Mouse (Mus musculus) limb, embryonic 15.5 days (tissue): Measurements from ENCODE around the gene Pkm. TPM values are rescaled to one million over a fixed set of nuclear protein-coding genes. Genes with fewer than 3 reads are reported as not detected.

Experiments used
- ATAC-seq: fragments of 200-750 bp; cut with Nextera tagmentation; 2 replicates; pipeline ENCODE4 v1.8.0; 2017; ENCODE audit warnings: low read depth, moderate TSS enrichment; ENCODE audit not compliant: insufficient number of reproducible peaks, low FRiP score, low TSS enrichment
- H3K27ac ChIP-seq: fragments of 300-500 bp; sonication (generic); 2 replicates; pipeline ENCODE4 v1.5.1; 2015; ENCODE audit warnings: moderate library complexity, mild to moderate bottlenecking, inconsistent platforms
- H3K27me3 ChIP-seq: fragments of 300-500 bp; sonication (generic); 2 replicates; pipeline ENCODE4 v1.6.1; 2015; ENCODE audit warnings: inconsistent platforms
- H3K36me3 ChIP-seq: fragments of 300-500 bp; sonication (generic); 2 replicates; pipeline ENCODE4 v1.6.1; 2015; ENCODE audit warnings: inconsistent platforms
- H3K4me1 ChIP-seq: fragments of 300-500 bp; sonication (generic); 2 replicates; pipeline ENCODE4 v1.6.1; 2015; ENCODE audit warnings: inconsistent platforms
- H3K4me2 ChIP-seq: fragments of 300-500 bp; sonication (generic); 2 replicates; pipeline ENCODE4 v1.6.1; 2015; ENCODE audit warnings: mild to moderate bottlenecking, inconsistent platforms
- H3K4me3 ChIP-seq: fragments of 300-500 bp; sonication (generic); 2 replicates; pipeline ENCODE4 v1.5.1; 2015; ENCODE audit warnings: mild to moderate bottlenecking, inconsistent platforms
- H3K9ac ChIP-seq: fragments of 300-500 bp; sonication (generic); 2 replicates; pipeline ENCODE4 v1.6.1; 2015; ENCODE audit warnings: inconsistent platforms
- H3K9me3 ChIP-seq: fragments of 300-500 bp; sonication (generic); 2 replicates; pipeline ENCODE4 v1.6.1; 2016; ENCODE audit warnings: inconsistent platforms
- WGBS: fragments of 180-500 bp; shearing (Covaris S2); methylation state at CpG from one replicate; pipeline ENCODE4 v1.1.7; 2015; 5-methylcytosine and 5-hydroxymethylcytosine counted together
- polyA plus RNA-seq: library from polyadenylated mRNA; unstranded; fragments of >200 nt; fragmentation: Nextera tagmentation; extraction: Ambion mirVana; gene quantifications from 2 replicates; pipeline ENCODE4 v1.2.1, GENCODE M21; 2015

Pkm gene
- polyA plus RNA-seq, 1 experiment from 2014 or later = 1,195 TPM

DNA sequence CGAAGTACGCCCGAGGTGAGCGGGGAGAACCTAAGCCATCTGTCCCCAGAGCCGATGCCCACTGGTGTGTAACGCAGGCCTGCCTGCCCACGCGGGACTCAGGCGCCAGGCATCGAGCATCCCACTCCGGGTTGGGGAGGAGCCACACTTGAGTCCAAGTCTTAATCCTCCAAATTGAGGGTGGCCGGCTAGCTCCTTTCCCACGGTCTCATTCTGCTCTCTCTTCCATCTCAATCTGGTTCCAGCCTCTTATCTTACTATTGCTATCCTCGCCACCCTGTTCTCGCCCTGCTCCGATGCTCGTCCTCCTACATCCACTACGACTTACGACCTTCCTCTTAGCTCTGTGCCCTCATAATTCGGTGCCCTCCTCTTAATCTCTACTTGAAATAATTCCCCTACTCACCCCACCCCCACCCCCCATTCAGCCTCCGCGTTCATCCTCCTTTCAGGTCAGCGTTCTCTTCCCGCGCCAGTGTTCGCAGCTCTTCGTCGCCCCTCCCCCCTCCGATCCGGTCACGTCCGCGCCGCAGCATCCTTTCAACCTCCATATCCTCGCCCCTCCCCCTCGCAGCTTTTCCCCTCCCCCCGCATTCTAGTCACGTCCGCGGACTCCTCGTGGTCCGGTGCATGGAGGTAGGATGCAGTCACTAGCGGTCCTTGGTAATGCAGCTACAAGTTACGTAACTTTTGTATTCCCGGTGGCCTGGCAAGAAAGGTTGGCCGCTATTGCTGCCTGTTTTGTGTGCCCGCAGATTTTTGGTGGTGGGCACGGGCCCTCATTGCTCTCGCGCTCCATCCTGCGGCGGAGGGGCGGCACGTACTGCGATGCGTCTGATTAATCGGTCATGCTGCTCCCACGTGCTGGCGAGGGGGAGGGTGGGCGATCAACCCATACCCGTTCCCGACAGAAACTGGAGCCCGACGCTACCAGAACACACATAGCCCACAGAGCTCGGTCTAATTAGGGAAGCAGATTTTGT is 758 bp downstream of the Pkm start:
- peak overlapping the region; percentile 78 for H3K4me3 ChIP-seq
- H3K27me3 ChIP-seq = no peaks in the 10 kb centered on the region
- no peak; the same call in 1 of the 2 replicates for ATAC-seq
- H3K27ac ChIP-seq = peak overlapping the region; percentile 96
- no peaks in the 10 kb centered on the region for H3K9me3 ChIP-seq
- peaks cover 41% of the 10 kb centered on the region for H3K4me1 ChIP-seq
- H3K4me2 ChIP-seq = peak overlapping the region; percentile 52
- peaks cover 13% of the 10 kb centered on the region for H3K36me3 ChIP-seq
- under 1% methylated on average over 65 of the region's 65 CpGs for WGBS
- H3K9ac ChIP-seq = peak overlapping the region; percentile 75

DNA sequence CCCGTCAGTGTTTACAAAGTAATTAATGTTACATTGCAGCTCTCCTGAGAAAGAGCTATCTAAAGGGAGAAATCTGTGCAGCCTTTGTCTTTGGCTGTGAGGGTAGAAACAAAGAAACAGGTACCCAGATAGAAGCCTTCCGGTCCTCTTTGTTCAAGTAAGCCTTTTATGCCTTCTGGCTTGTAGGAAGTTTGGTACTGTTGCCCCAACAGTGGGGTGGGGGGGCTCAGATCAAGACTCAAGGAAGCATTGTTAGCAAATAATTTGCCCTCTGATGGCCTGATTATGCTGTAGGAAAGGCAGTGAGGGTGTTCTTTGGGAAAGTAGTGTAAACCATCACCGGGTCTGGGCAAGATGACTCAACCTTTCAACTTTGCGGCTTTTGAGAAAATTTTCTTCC is 2.0 kb downstream of the Pkm start:
- peaks cover 43% of the 10 kb centered on the region for H3K4me1 ChIP-seq
- H3K9ac ChIP-seq = peak overlapping the region; percentile 7; the same call in 1 of the 2 replicates

DNA sequence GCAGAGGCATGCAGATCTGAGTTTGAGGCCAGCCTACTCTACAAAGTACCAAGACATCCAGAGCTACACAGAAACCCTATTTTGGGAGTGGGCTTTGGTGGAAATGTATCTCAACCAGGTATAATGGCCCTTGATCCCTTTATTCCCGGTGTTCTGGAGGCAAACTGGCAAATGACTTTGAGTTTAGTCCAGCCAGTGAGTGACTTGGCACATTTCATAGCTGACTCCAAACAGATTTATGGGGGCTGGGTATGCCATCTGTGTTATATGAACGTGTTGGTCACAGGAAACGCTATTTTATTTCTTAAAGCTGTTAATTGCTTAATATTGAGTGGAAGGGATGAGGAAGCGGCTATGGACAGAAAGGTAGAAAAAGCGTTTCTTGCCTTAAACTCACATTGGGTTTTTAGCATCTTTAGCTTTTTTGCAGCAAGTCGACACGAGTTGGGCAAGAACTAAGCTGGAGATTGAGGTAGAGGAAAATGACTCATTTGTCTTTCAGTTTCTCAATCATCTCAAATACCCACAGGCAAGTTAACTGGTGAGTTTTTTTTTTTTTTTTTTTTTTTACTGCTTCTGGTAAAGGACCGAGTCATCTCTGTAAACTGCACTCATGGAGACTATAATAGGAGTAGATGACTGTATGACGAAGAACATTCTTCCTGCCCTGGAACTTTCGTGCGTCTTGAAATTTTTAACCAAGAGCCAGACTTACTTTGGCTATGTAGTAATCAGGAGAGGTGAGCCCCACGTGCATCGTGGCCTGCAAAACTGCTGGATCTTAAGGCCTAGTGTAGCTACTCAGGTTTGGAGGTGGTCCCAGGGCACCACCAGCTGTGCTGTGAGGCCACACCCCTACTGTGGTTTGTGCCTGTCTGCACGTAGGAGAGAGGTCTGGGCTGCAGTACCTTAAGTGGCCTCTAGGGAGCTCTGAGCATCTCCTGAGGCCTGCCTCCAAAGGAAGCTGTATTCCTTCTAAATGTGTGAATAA is 3.2 kb downstream of the Pkm start:
- peaks cover 45% of the 10 kb centered on the region for H3K4me1 ChIP-seq
- H3K36me3 ChIP-seq = peaks cover 34% of the 10 kb centered on the region
- no peaks in the 10 kb centered on the region for H3K27me3 ChIP-seq
- 13% methylated on average over 14 of the region's 14 CpGs for WGBS
- peak overlapping the region; percentile 78 for H3K4me3 ChIP-seq
- no peak overlapping the region for H3K9ac ChIP-seq
- ATAC-seq = no peak; the same call in 1 of the 2 replicates
- peak overlapping the region; percentile 52 for H3K4me2 ChIP-seq
- H3K9me3 ChIP-seq = no peaks in the 10 kb centered on the region
- peak overlapping the region; percentile 82 for H3K27ac ChIP-seq

More for the DNA sequence above, 2.0 kb downstream of the Pkm start:
- peak overlapping the region; percentile 78 for H3K4me3 ChIP-seq
- H3K36me3 ChIP-seq = peaks cover 24% of the 10 kb centered on the region
- H3K9me3 ChIP-seq = no peaks in the 10 kb centered on the region
- WGBS = 8% methylated on average over 4 of the region's 4 CpGs
- peak overlapping the region; percentile 52 for H3K4me2 ChIP-seq
- H3K27me3 ChIP-seq = no peaks in the 10 kb centered on the region
- no peak for ATAC-seq
- peak overlapping the region; percentile 96 for H3K27ac ChIP-seq

DNA sequence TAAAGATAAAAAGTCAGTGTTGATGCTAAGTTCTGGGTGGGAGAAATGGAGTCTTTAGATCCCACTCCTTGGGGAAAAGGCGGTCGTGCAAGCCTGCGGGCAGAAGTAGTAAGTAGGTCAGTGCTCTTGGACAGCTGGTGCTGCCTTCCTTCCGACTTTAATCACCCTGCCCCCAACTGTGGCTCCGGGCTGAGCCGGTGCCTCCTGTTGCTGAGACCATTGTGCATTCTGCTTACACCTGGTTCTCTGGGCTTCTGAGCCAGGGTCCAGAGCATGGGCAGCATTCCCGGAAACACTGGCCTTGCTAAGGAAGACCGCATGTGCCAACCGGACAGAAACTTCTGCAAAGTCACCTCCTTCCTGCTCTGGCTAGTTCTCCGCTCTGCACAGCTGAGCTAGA is 4.3 kb downstream of the Pkm start:
- Histone ChIP-seq H3K9ac (peak overlapping the region; percentile 26; the same call in 1 of the 2 replicates), H3K27me3 (no peaks in the 10 kb centered on the region), H3K4me3 (0 out of 2 replicates have a peak overlapping the region, but pooled peaks have one; percentile 2), H3K27ac (peak overlapping the region; percentile 82), H3K4me1 (peaks cover 45% of the 10 kb centered on the region), H3K36me3 (peaks cover 45% of the 10 kb centered on the region), H3K9me3 (no peaks in the 10 kb centered on the region), H3K4me2 (peak overlapping the region; percentile 14; the same call in 1 of the 2 replicates)
- no peak for ATAC-seq
- WGBS = 52% methylated on average over 10 of the region's 10 CpGs

DNA sequence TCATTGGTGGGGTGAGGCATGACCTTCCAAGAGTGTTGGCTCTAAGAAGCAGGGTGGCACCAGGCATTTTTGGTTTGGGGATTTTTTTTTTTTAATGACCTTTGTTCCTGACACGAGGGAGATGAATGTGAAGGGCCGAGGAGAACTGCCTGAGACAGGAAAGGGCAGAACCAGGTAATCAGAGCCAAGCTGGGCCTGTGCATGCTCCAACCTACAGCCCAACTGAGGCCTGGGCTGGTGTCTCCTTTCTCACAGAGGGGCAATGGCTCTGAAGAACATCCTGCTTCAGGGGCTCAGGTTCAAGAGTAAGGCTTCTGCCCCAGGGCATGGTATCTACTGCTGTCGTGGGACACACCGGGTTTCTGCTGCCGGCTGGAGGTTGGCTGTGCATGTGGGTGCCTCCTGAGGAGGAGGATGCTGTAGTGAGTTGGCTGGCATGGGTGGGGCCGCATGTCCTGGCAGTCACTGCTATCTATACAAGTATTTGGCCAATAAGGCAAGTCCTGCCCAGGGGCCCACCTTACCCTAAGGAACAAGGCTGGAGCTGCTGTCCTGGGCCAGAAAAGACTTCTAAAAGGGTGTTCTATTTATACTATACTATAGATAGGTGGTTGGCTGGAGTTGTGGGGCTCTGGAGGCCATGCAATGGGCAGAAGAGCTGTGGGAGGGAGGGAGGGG is 5.3 kb downstream of the Pkm start:
- ATAC-seq = no peak
- 0 out of 2 replicates have a peak overlapping the region, but pooled peaks have one; percentile 22 for H3K27ac ChIP-seq
- H3K4me1 ChIP-seq = peaks cover 45% of the 10 kb centered on the region
- WGBS = 54% methylated on average over 6 of the region's 6 CpGs
- H3K4me3 ChIP-seq = no peak overlapping the region
- no peaks in the 10 kb centered on the region for H3K9me3 ChIP-seq
- H3K27me3 ChIP-seq = no peaks in the 10 kb centered on the region
- H3K4me2 ChIP-seq = peak overlapping the region; percentile 17; the same call in 1 of the 2 replicates
- H3K36me3 ChIP-seq = peaks cover 54% of the 10 kb centered on the region
- H3K9ac ChIP-seq = no peak overlapping the region

DNA sequence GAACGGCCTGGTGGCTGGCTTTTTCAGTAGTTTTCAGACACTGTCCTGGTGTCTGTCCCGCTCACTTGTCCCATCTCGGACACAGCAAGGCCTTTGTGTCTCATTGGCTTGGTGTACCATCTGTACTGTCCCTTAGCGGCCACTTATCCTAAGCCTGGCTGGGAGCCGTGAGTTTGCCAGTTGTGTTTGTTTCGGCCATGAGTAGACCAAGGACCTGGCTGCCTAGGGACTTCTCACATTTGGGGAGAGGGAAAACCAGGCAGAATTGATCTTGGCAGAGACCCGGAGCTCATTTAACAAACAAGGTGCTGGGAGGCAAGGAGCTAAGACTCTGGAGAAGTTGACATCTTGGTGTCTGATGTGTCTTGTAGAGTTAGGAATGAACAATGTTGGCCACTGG is 7.1 kb downstream of the Pkm start:
- H3K36me3 ChIP-seq = peaks cover 72% of the 10 kb centered on the region
- H3K9ac ChIP-seq = no peak overlapping the region
- no peak for ATAC-seq
- H3K9me3 ChIP-seq = no peaks in the 10 kb centered on the region
- no peak overlapping the region for H3K4me2 ChIP-seq
- H3K4me3 ChIP-seq = no peak overlapping the region
- WGBS = 80% methylated on average over 7 of the region's 7 CpGs
- no peaks in the 10 kb centered on the region for H3K27me3 ChIP-seq
- H3K4me1 ChIP-seq = peaks cover 37% of the 10 kb centered on the region
- H3K27ac ChIP-seq = no peak overlapping the region

DNA sequence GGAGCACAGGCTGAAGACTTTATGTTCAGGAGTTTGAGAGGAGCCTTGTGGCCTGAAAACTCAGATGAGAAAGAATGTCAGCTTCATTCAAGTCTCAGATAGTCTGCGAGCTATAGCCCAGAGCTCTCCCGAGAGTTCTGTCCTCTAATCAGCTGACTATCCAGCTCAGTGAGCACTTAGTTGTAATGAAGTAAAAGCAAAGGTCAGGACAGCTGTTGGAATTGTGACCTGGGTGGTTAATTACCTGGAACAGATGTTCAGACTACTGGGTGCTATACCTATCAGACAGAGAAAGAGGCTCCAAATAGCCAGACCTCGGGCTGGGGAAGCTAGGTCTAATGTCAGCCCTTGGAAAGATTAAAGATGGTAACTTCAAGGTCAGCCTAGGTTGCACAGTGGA is 7.8 kb downstream of the Pkm start:
- no peak for ATAC-seq

DNA sequence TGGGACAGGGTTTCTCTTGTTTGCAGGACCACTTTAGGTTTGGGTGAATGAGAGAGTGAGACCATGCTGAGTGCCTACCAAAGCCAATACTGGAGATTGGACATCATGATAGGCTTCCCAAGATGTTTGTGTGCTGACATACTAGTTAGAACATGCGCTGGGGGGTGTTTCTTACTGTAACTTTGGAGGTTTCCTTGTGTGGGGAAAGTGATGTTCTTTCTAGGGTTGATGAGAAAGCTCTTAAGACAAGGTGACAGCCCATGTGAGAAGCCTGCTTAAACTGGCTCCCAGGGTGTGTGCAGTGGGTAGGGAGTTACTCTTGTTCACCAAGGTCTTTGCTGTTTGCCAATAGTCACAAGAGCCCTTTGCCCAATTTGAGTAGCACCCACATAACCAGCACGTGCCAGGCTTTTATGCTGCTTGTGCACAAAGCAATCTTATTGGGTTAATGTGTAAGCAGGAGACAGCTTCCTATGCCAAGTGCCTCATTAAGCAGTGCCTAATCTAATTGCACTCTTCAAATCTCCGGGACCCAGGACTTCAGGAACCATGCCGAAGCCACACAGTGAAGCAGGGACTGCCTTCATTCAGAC is 8.6 kb downstream of the Pkm start:
- Histone ChIP-seq H3K4me1 (peaks cover 23% of the 10 kb centered on the region), H3K27ac (no peak overlapping the region), H3K36me3 (peaks cover 86% of the 10 kb centered on the region), H3K9me3 (no peaks in the 10 kb centered on the region), H3K4me3 (no peak overlapping the region), H3K4me2 (no peak overlapping the region), H3K27me3 (no peaks in the 10 kb centered on the region), H3K9ac (no peak overlapping the region)
- no peak for ATAC-seq
- WGBS = 83% methylated on average over 4 of the region's 4 CpGs

More for the DNA sequence above, 7.8 kb downstream of the Pkm start:
- Histone ChIP-seq H3K9me3 (no peaks in the 10 kb centered on the region), H3K27me3 (no peaks in the 10 kb centered on the region), H3K36me3 (peaks cover 80% of the 10 kb centered on the region), H3K4me2 (no peak overlapping the region), H3K27ac (no peak overlapping the region), H3K4me3 (no peak overlapping the region), H3K9ac (no peak overlapping the region), H3K4me1 (peaks cover 31% of the 10 kb centered on the region)
- 56% methylated on average over 3 of the region's 3 CpGs for WGBS

DNA sequence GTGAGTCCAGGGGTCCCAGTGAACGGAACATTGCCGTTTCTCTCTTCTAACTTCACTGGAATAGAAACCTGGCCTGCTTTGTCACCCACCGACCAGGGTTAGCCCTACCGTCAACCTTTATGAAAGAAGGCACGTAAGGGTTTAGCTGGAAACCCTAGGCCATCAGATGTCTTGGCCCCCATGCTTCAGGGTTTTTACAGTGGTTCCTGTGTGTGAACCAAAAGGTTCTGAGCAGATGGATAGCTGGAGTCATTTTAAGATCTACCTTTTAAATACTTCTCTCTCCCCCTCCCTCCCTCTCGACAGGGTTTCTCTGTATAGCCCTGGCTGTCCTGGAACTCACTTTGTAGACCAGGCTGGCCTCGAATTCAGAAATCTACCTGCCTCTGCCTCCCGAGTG is 9.8 kb downstream of the Pkm start:
- Histone ChIP-seq H3K27ac (no peak overlapping the region), H3K36me3 (peaks cover 93% of the 10 kb centered on the region), H3K9me3 (no peaks in the 10 kb centered on the region), H3K4me3 (no peak overlapping the region), H3K27me3 (no peaks in the 10 kb centered on the region), H3K4me2 (no peak overlapping the region), H3K4me1 (peaks cover 11% of the 10 kb centered on the region), H3K9ac (no peak overlapping the region)
- no peak for ATAC-seq
- WGBS = 86% methylated on average over 8 of the region's 8 CpGs

DNA sequence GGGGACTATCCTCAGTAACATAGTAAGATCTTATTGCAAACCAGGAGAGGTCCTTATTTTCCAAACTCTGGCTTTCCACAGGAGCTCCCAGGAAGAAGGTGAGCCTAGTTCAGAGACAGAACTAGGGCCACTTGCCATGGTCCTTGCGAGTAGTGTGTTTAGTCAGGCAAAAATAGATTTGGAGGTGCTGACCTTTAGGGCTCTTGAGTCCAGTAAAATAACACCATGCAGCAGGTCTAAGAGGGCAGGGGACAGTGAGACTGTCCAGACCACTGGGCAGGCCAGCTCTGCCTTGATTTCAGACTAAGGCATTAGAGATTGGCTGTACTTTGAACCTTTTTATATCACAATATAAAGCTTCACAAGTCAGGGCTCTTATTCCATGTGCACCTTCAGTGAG is 10.6 kb downstream of the Pkm start:
- H3K4me2 ChIP-seq = no peak overlapping the region
- WGBS = 83% methylated on average over 1 of the region's 1 CpGs
- H3K27me3 ChIP-seq = no peaks in the 10 kb centered on the region
- H3K9ac ChIP-seq = no peak overlapping the region
- H3K27ac ChIP-seq = no peak overlapping the region
- H3K9me3 ChIP-seq = no peaks in the 10 kb centered on the region
- H3K4me3 ChIP-seq = no peak overlapping the region
- H3K36me3 ChIP-seq = peaks cover 94% of the 10 kb centered on the region
- peaks cover 4% of the 10 kb centered on the region; the same call in 1 of the 2 replicates for H3K4me1 ChIP-seq
- no peak for ATAC-seq

DNA sequence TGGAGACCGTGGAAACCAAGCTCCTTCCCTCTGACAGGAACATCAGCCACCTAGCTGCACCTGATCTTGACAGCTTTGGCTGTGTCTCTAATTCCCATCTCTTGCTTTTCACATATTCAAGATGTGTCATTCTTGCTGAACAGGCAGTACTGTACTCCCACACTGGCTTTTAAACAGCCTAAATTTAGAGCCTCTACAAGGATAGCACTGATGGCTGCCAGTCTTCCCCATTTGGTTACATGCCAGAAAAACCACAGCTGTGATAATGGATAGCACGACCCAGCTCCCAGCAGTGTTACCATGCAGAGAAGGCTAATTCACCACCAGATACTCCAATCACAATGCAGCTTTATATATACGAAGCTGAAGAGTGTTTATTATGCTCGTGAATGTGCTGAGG is 11.1 kb downstream of the Pkm start:
- no peak overlapping the region for H3K4me2 ChIP-seq
- WGBS = 74% methylated on average over 4 of the region's 4 CpGs
- peaks cover 95% of the 10 kb centered on the region for H3K36me3 ChIP-seq
- H3K9ac ChIP-seq = no peak overlapping the region
- H3K27me3 ChIP-seq = no peaks in the 10 kb centered on the region
- H3K4me1 ChIP-seq = peaks cover 4% of the 10 kb centered on the region; the same call in 1 of the 2 replicates
- no peaks in the 10 kb centered on the region for H3K9me3 ChIP-seq
- H3K4me3 ChIP-seq = no peak overlapping the region
- H3K27ac ChIP-seq = no peak overlapping the region
- ATAC-seq = no peak
